Mouse (Mus musculus) lung, postnatal 14 days (tissue): ENCODE results near the gene Mrps18a.

ENCODE experiments used
- DNase-seq: peaks from one replicate; pipeline ENCODE4 v3.0.0; 2021

Gene Mrps18a

GRCm38 (mm10) chr17:46102608-46103159, 8.1 kb upstream of the Mrps18a start:
- DNase-seq, result no peak

- DNase-seq, result peak; percentile 77
Measured at GRCm38 (mm10) chr17:46104487-46104886, 6.3 kb upstream of the Mrps18a start.

- no peak for DNase-seq
Measured at GRCm38 (mm10) chr17:46108286-46108685, 2.5 kb upstream of the Mrps18a start.

GRCm38 (mm10) chr17:46115489-46115888, 4.7 kb downstream of the Mrps18a start:
- peak; percentile 58 for DNase-seq

- no peak for DNase-seq
Measured at GRCm38 (mm10) chr17:46116138-46116537, 5.4 kb downstream of the Mrps18a start.

- DNase-seq, result no peak
Measured at GRCm38 (mm10) chr17:46116881-46117280, 6.1 kb downstream of the Mrps18a start.

- no peak for DNase-seq
Measured at GRCm38 (mm10) chr17:46117623-46118422, 7.0 kb downstream of the Mrps18a start.

GRCm38 (mm10) chr17:46118423-46118850, 7.7 kb downstream of the Mrps18a start:
- no peak for DNase-seq

GRCm38 (mm10) chr17:46119641-46120040, 8.9 kb downstream of the Mrps18a start:
- DNase-seq, result no peak

GRCm38 (mm10) chr17:46122791-46123190, 12.0 kb downstream of the Mrps18a start:
- DNase-seq, result no peak

- no peak for DNase-seq
Measured at GRCm38 (mm10) chr17:46123285-46123684, 12.5 kb downstream of the Mrps18a start.

GRCm38 (mm10) chr17:46123953-46124700, 13.3 kb downstream of the Mrps18a start:
- DNase-seq, result no peak

GRCm38 (mm10) chr17:46126608-46127007, 15.8 kb downstream of the Mrps18a start:
- peak; percentile 76 for DNase-seq

GRCm38 (mm10) chr17:46127814-46128493, 17.2 kb downstream of the Mrps18a start:
- no peak for DNase-seq

GRCm38 (mm10) chr17:46129741-46130498, 19.1 kb downstream of the Mrps18a start:
- peak; percentile 54 for DNase-seq

GRCm38 (mm10) chr17:46132058-46132718, 21.4 kb downstream of the Mrps18a start:
- DNase-seq, result peak; percentile 87

GRCm38 (mm10) chr17:46132862-46133261, 22.1 kb downstream of the Mrps18a start:
- no peak for DNase-seq

GRCm38 (mm10) chr17:46138563-46139236, 27.9 kb downstream of the Mrps18a start:
- no peak for DNase-seq

- no peak for DNase-seq
Measured at GRCm38 (mm10) chr17:46139872-46140271, 29.1 kb downstream of the Mrps18a start.

GRCm38 (mm10) chr17:46143578-46144423, 33.0 kb downstream of the Mrps18a start, which contains the start of gene Rsph9:
Gene Rsph9, minus strand, starts transcription at chr17:46144216.
- DNase-seq, result peak; percentile 86
